Comparison of ENCODE assay signal across 10 mouse cellular contexts in the genomic region with DNA sequence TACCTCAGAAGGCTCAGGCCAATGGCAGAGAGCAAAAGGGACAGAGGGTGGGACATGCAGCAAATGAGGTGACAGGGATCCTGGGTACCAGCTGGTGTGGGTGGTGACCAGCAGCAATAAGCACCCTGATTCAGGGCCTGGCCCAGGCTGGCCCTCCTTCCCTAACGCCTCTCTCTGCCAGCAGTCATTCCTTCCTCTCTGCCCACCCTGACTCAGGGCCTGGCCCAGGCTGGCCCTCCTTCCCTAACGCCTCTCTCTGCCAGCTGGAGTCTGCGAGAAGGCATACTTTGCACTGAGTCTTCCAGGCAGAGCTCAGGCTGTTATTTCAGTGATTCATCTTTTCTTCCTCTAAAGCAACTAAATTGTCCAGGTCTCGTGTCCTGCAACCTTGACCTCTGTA. TPM values are rescaled to one million over a fixed set of nuclear protein-coding genes. Genes with fewer than 3 reads are reported as not detected.
DNase-seq lines count a peak whose midpoint lies in the region; ATAC-seq and TF ChIP-seq lines count a peak whose summit lies in the region.
"Had no signal": no experiment of that assay in that cellular context is flagged by ENCODE, and none has a peak within 500 bp of the region (broad histone marks: within the 10 kb centered on the region; RNA-seq: fewer than 3 reads in every experiment).

No protein-coding gene starts in this region.

- H3K4me2 ChIP-seq in kidney, embryonic 15.5 days, result no peak overlapping the region
- H3K4me2 ChIP-seq in forebrain, embryonic 14.5 days (ENCODE audit: low read length), result no peak overlapping the region
- H3K4me2 ChIP-seq in hindbrain, embryonic 12.5 days (replicated peaks), result no peak overlapping the region
- no peak overlapping the region for H3K4me2 ChIP-seq in midbrain, postnatal 0 days (ENCODE audit: low read depth, low read length, poor library complexity, severe bottlenecking)

- ATAC-seq in kidney, embryonic 15.5 days (replicated peaks; ENCODE audit: low FRiP score), result no peak
- ATAC-seq in forebrain, embryonic 14.5 days, result peak; percentile 46
- ATAC-seq in hindbrain, embryonic 12.5 days (ENCODE audit: low FRiP score), result no peak
- ATAC-seq in midbrain, postnatal 0 days (ENCODE audit: low FRiP score), result no peak
- no peak for ATAC-seq in megakaryocyte-erythroid progenitor cell, adult 5-6 weeks (replicated peaks; ENCODE audit: low FRiP score, low TSS enrichment, poor library complexity, severe bottlenecking)

- H3K36me3 ChIP-seq in kidney, embryonic 15.5 days, result no peaks in the 10 kb centered on the region
- H3K36me3 ChIP-seq in forebrain, embryonic 14.5 days (ENCODE audit: control insufficient read depth, insufficient read depth, low read length), result no peaks in the 10 kb centered on the region
- H3K36me3 ChIP-seq in hindbrain, embryonic 12.5 days, result no peaks in the 10 kb centered on the region
- H3K36me3 ChIP-seq in midbrain, postnatal 0 days (ENCODE audit: insufficient read depth, low read length), result no peaks in the 10 kb centered on the region

- TF ChIP-seq CTCF in midbrain, postnatal 0 days (IDR thresholded peaks at IDR 0.05), result no peak

- DNase-seq in kidney, adult 11 months, result no peak
- peak; percentile 60 for DNase-seq in adrenal gland, postnatal 14 days
- DNase-seq in forebrain, embryonic 14.5 days (ENCODE audit: low spot score), result peak; percentile 31
- DNase-seq in midbrain, postnatal 0 days (ENCODE audit: low spot score), result peak; percentile 53
- DNase-seq in urinary bladder, postnatal 25 days (ENCODE audit: low spot score), result no peak

- no peaks in the 10 kb centered on the region for H3K9me3 ChIP-seq in kidney, embryonic 15.5 days (replicated peaks)
- no peaks in the 10 kb centered on the region for H3K9me3 ChIP-seq in forebrain, embryonic 14.5 days (replicated peaks; ENCODE audit: control insufficient read depth, low read length)
- H3K9me3 ChIP-seq in hindbrain, embryonic 12.5 days (replicated peaks), result no peaks in the 10 kb centered on the region
- no peaks in the 10 kb centered on the region for H3K9me3 ChIP-seq in midbrain, postnatal 0 days (ENCODE audit: low read length)

- H3K27ac ChIP-seq in kidney, embryonic 15.5 days, result peak overlapping the region; percentile 41; the same call in 1 of the 2 replicates
- peak overlapping the region; percentile 48; the same call in 1 of the 2 replicates for H3K27ac ChIP-seq in forebrain, embryonic 14.5 days (ENCODE audit: low read depth, low read length)
- H3K27ac ChIP-seq in hindbrain, embryonic 12.5 days, result peak overlapping the region; percentile 36; the same call in 1 of the 2 replicates
- H3K27ac ChIP-seq in midbrain, postnatal 0 days (ENCODE audit: low read depth, low read length), result 0 out of 2 replicates have a peak overlapping the region, but pooled peaks have one; percentile 26

- H3K4me1 ChIP-seq in kidney, embryonic 15.5 days, result peaks cover 15% of the 10 kb centered on the region; the same call in 1 of the 2 replicates
- H3K4me1 ChIP-seq in forebrain, embryonic 14.5 days (ENCODE audit: control insufficient read depth, insufficient read depth, low read length), result peaks cover 5% of the 10 kb centered on the region; the same call in 1 of the 2 replicates
- peaks cover 33% of the 10 kb centered on the region for H3K4me1 ChIP-seq in hindbrain, embryonic 12.5 days
- H3K4me1 ChIP-seq in midbrain, postnatal 0 days (ENCODE audit: insufficient read depth, low read length), result peaks cover 9% of the 10 kb centered on the region

- no peak overlapping the region for H3K9ac ChIP-seq in kidney, embryonic 15.5 days
- no peak overlapping the region for H3K9ac ChIP-seq in forebrain, embryonic 14.5 days (ENCODE audit: low read length)
- no peak overlapping the region for H3K9ac ChIP-seq in hindbrain, embryonic 12.5 days
- H3K9ac ChIP-seq in midbrain, postnatal 0 days (replicated peaks; ENCODE audit: low read length, poor library complexity, severe bottlenecking), result no peak overlapping the region

- no peak overlapping the region for H3K4me3 ChIP-seq in kidney, embryonic 15.5 days (replicated peaks)
- H3K4me3 ChIP-seq in forebrain, embryonic 14.5 days (ENCODE audit: low read depth, low read length), result no peak overlapping the region
- no peak overlapping the region for H3K4me3 ChIP-seq in hindbrain, embryonic 12.5 days
- no peak overlapping the region for H3K4me3 ChIP-seq in midbrain, postnatal 0 days (ENCODE audit: low read depth, low read length)

- H3K27me3 ChIP-seq in kidney, embryonic 15.5 days, result no peaks in the 10 kb centered on the region
- no peaks in the 10 kb centered on the region for H3K27me3 ChIP-seq in forebrain, embryonic 14.5 days (replicated peaks; ENCODE audit: control insufficient read depth, insufficient read depth, low read length)
- no peaks in the 10 kb centered on the region for H3K27me3 ChIP-seq in hindbrain, embryonic 12.5 days
- H3K27me3 ChIP-seq in midbrain, postnatal 0 days (ENCODE audit: insufficient read depth, low read length), result no peaks in the 10 kb centered on the region

- WGBS in kidney, embryonic 15.5 days, result 53% methylated on average over 4 of the region's 4 CpGs
- 40% methylated on average over 4 of the region's 4 CpGs for WGBS in forebrain, embryonic 14.5 days
- 52% methylated on average over 4 of the region's 4 CpGs for WGBS in hindbrain, embryonic 12.5 days
- WGBS in midbrain, postnatal 0 days, result 63% methylated on average over 4 of the region's 4 CpGs

RNA-seq across cellular contexts. Expression of gene Efr3b, which starts 31.5 kb away (rescaled TPM):
- polyA plus RNA-seq in kidney, embryonic 15.5 days (2015; fragmentation: Nextera tagmentation; extraction: Ambion mirVana), result 3.4 TPM in 2 replicates
- 5.4 and 7.0 TPM in 2 replicates for total RNA-seq in adrenal gland, postnatal 14 days (2021)
- 16.9 and 20.6 TPM in 2 replicates for polyA plus RNA-seq in forebrain, embryonic 14.5 days (2014; fragmentation: Nextera tagmentation; extraction: Ambion mirVana)
- 33.1 and 36.8 TPM in 2 replicates for polyA plus RNA-seq in hindbrain, embryonic 12.5 days (2016; fragmentation: Nextera tagmentation; extraction: Ambion mirVana)
- 111 and 117 TPM in 2 replicates for total RNA-seq in midbrain, postnatal 0 days (2014; rRNA removed)
- 30.1 and 32.8 TPM in 2 replicates for polyA plus RNA-seq in midbrain, postnatal 0 days (2015; fragmentation: Nextera tagmentation; extraction: Ambion mirVana)
- 0.02 and 0.99 TPM in 2 replicates for total RNA-seq in megakaryocyte-erythroid progenitor cell, adult 5-6 weeks (2014; fragmentation: Nextera tagmentation)
- total RNA-seq in megakaryocyte-erythroid progenitor cell, adult 5-6 weeks (2017), result 0.70 and 0.91 TPM in 2 replicates
- total RNA-seq: neutrophil, adult 5-6 weeks had no signal

RNA-seq across cellular contexts. Expression of gene Pomc, which starts 52.4 kb away (rescaled TPM):
- polyA plus RNA-seq in kidney, embryonic 15.5 days (2015; fragmentation: Nextera tagmentation; extraction: Ambion mirVana), result 2.4 and 3.4 TPM in 2 replicates
- total RNA-seq in adrenal gland, postnatal 14 days (2021), result 0.79 and 1.2 TPM in 2 replicates
- polyA plus RNA-seq in forebrain, embryonic 14.5 days (2014; fragmentation: Nextera tagmentation; extraction: Ambion mirVana), result 8.3 and 12.9 TPM in 2 replicates
- polyA plus RNA-seq in hindbrain, embryonic 12.5 days (2016; fragmentation: Nextera tagmentation; extraction: Ambion mirVana), result 5.1 and 6.4 TPM in 2 replicates
- total RNA-seq in midbrain, postnatal 0 days (2014; rRNA removed), result 2.2 and 2.4 TPM in 2 replicates
- polyA plus RNA-seq in midbrain, postnatal 0 days (2015; fragmentation: Nextera tagmentation; extraction: Ambion mirVana), result 7.9 and 9.8 TPM in 2 replicates
- total RNA-seq in megakaryocyte-erythroid progenitor cell, adult 5-6 weeks (2014; fragmentation: Nextera tagmentation), result 0.68 and 1.8 TPM in 2 replicates
- not detected in 2 replicates for total RNA-seq in megakaryocyte-erythroid progenitor cell, adult 5-6 weeks (2017)
- total RNA-seq: common myeloid progenitor, adult 5-6 weeks had no signal

Comparison
In these comparisons a context has a peak if more than half of its experiments do, and no peak if none do; other contexts are left out.
1. DNase-seq: peak in adrenal gland, postnatal 14 days (single experiment), forebrain, embryonic 14.5 days (single experiment) and midbrain, postnatal 0 days (single experiment); none in kidney, adult 11 months (single experiment) and urinary bladder, postnatal 25 days (single experiment).
2. Peak in every context shown above with its lines, with median percentiles within 50 percentile points of each other: H3K27ac ChIP-seq.